Mouse (Mus musculus) spleen, adult 2 months (tissue): ENCODE data around the gene Maml1.

Experiments used
- CTCF ChIP-seq: fragments of 200-500 bp; IDR thresholded peaks from 2 replicates; pipeline ENCODE4 v1.5.1; 2011; ENCODE audit warnings: mild to moderate bottlenecking, inconsistent platforms; ENCODE audit not compliant: insufficient read depth, insufficient read length, insufficient replicate concordance; ENCODE audit errors: extremely low read depth
- POLR2A ChIP-seq: fragments of 200-500 bp; IDR thresholded peaks from 2 replicates; pipeline ENCODE4 v1.6.1; 2011; ENCODE audit warnings: low read depth, low read length, inconsistent platforms

DNA sequence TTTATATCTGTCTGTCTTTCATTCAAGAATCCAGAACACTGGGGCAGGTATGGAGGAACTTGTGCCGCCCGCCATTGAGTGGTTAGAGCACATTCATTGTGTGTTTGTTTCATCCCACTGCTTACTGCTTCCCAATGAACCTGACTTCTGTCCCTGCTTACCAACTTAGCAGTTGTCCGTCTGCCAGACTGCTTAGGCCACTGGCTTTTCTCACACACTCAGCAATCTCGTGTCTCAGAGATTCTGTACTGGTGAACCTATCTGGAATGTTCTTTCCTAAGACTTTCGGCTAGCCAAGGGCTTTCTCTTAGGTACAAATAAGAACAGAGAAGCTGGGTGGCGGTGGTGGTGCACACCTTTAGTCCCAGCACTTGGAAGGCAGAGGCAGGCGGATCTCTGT, 6.4 kb downstream of the Maml1 start:
- TF ChIP-seq CTCF (no peak), POLR2A (no peak)
